Mouse (Mus musculus) E14TG2a.4 (cell line): ENCODE measurements around the gene R3hdm4.

Experiments
- CTCF ChIP-seq: conservative IDR thresholded peaks from 2 replicates; pipeline ENCODE4 v1.5.1; 2014; ENCODE audit warnings: low read length
- NANOG ChIP-seq: IDR thresholded peaks from 2 replicates; pipeline ENCODE4 v1.6.1; 2014; ENCODE audit warnings: borderline replicate concordance, low read length, mixed read lengths

DNA sequence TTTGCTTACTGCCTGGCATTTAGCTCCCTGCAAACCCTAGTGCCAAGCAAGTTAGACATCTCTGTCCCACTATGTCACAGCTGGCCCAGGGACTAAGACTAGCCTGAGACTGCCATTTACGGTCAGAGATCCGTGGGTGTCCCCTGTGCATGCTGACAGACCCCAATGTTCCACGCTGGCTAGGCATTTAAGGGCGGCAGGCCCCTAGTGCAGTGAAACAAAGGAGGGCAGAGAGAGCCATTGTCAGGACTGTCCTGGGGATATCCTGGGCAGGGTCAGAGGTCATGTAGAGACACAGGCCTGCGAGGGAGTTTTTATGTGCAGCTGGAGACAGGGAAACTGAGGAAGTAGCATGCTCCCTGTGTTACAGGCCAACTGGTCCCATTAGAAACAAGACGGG, 12.9 kb upstream of the R3hdm4 start:
- TF ChIP-seq CTCF (no peak), NANOG (no peak)
